Mouse (Mus musculus): ENCODE data around the gene Nos3.

GRCm38 (mm10) chr5:24385374-24385773 lies 20.8 kb downstream of the Nos3 start:
- TF ChIP-seq CTCF (IDR thresholded peaks at IDR 0.05; ENCODE audit: low read depth, low read length): no peak
- TF ChIP-seq TAL1 (conservative IDR thresholded peaks at IDR 0.05; ENCODE audit: low read depth, low read length): no peak
- no peak for TF ChIP-seq GATA2 (IDR thresholded peaks at IDR 0.05; ENCODE audit: borderline replicate concordance, low read depth, low read length)
